Mouse (Mus musculus): Measurements from ENCODE around the gene Cmip.
A peak's percentile ranks its signal among the peaks of the same experiment; 100 is the strongest.
"Not testable (repeated sequence)": the region's sequence is repeated elsewhere in the genome, so short reads cannot be mapped to it uniquely, and the experiment has no call there.

Cmip gene

DNA sequence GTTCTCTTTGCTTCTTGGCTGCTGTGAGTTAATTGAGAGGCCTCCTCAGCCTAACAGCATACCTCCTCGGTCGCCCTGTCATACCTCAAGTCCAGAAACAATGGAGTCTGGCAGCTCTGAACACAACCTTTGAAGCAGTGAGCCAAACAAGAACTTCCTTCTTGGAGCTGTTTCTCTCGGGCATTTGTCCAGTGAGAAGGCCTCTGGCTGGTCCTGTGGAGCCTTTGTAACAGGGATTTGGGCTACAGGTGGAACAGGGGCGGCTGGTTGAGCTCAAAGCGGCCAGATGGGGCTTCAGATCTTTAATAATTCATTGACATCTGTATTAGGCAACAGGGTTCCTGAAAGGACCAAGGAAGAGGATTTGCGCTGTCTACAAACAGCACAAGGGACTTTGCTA is 137.0 kb downstream of the Cmip start:
- DNase-seq: no peak

DNA sequence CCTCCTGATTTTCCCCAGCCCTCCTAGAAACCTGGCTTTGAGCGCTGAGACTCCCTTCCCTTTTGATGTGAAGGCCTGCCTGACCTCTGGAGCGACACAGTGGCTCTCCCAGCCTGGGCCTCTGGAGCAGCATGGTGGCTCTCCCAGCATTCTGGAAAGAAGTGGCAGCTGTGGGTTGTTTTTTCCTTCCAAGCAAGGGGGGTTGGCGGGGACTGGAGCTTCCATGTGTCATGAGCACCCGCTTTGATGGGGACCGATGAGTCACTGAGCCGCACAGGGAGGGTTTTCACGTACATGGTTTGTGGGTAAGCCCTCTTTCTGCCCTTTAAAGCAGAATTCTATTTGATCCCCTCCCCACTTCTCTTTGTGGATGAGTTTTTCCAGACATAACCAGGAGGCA is 138.2 kb downstream of the Cmip start:
- DNase-seq: peak; percentile 65

- no peak for DNase-seq
Observed at GRCm38 (mm10) chr8:117396884-117397283, 140.0 kb downstream of the Cmip start.

DNA sequence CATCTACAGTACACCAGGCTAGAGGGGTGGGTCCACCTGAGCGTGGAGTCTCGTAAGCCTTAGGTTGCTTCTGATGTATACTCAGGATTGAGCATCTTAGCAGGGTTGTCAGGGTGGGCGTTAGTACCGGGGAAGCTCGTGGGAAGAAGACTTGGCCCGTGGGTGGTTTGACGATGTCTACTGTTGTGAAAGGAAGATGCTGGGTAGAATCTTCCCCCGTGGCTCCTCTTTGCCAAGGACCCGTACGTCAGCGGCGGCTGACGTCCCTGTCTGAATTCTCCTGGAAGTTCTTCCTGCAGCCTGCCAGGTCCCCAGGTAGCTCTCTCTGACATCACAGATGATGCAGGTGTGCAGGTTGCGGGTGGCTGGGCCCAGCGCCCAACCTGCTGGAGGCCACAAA is 140.9 kb downstream of the Cmip start:
- DNase-seq: no peak

DNA sequence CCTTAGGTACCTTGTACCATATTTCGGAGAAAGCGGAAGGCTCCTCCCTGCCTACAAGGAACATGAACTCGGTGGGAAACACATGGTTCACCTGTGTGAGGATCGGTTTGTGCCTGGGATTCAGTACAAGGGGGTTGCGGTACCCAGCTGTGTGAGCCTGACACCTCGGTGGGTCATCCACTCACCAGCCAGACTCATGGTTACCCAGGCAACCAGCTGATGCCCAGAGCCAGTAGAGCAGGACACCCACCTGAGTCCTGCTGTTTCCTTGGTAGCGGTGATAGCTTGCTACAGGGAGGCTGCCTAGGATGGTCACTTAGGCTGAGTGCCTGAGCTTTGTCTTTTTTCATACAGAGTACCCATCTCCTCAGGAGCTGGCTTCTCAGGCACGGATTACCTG is 142.4 kb downstream of the Cmip start:
- no peak for DNase-seq

- no peak for DNase-seq
Observed at GRCm38 (mm10) chr8:117400820-117401219, 144.0 kb downstream of the Cmip start.

- no peak for DNase-seq
Observed at GRCm38 (mm10) chr8:117401880-117402279, 145.0 kb downstream of the Cmip start.

- no peak for DNase-seq
Observed at GRCm38 (mm10) chr8:117402911-117403704, 146.2 kb downstream of the Cmip start.

GRCm38 (mm10) chr8:117403705-117404476 is 147.0 kb downstream of the Cmip start:
- DNase-seq: peak; percentile 39

DNA sequence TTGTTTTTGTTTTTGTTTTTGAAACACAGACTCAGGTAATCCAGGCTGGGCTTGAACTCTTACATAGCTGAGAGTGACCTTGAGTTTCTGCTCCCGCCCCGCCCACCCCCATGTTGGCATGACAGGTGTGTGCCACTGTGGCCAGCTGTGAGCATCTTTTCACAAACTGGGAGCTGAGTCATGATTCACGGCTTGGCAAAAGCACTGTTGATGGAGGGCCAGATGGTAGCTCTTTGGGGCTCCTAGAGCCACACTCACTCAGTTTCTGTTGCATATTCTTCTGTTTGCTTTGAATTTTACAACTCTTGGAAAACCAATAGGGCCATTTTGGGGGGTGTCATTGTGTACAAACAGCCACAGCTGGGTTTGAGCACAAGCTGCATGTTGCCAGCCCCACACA is 149.2 kb downstream of the Cmip start:
- no peak for DNase-seq

GRCm38 (mm10) chr8:117408634-117409033 is 151.8 kb downstream of the Cmip start:
- no peak for DNase-seq

DNA sequence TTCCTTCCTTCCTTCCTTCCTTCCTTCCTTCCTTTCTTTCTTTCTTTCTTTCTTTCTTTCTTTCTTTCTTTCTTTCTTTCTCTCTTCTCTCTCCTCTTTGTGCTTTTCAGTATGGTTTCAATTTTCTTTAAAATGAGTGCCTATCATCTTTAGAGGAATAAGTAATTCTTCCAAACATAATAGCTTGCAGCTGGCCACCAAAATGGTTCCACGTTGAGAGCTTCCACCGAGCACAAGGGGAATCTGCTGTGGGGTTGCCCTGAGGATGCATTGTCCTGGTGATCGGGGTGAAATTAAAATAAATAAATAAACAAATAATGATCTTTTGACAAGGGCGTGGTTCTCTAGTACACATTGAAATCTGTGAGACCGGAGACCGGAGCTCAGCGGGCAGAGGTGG is 152.2 kb downstream of the Cmip start:
- DNase-seq: no peak

DNA sequence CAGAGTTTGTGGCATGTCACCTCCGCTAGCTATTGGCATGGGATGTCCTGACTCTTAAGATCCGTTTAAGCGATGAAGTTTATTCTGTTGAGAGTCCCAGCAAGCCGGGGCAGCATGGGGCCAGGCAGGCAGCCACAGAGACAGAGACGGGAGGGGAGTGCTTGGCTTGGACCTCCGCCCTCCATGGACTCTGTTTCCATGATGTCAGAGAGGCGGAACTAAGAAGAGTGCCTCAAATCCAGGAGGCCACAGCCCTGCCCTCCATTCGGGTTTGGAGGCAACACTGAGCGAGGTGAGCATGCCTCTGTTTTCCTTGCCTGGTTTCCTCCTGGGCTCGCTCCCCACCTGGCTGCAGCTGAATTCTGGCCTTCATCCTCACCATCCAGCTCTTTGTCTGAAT is 153.5 kb downstream of the Cmip start:
- DNase-seq: no peak

- DNase-seq: no peak
Observed at GRCm38 (mm10) chr8:117410901-117411300, 154.0 kb downstream of the Cmip start.

GRCm38 (mm10) chr8:117412232-117412631 is 155.4 kb downstream of the Cmip start:
- DNase-seq: no peak

- no peak for DNase-seq
Observed at GRCm38 (mm10) chr8:117417830-117418229, 161.0 kb downstream of the Cmip start.

DNA sequence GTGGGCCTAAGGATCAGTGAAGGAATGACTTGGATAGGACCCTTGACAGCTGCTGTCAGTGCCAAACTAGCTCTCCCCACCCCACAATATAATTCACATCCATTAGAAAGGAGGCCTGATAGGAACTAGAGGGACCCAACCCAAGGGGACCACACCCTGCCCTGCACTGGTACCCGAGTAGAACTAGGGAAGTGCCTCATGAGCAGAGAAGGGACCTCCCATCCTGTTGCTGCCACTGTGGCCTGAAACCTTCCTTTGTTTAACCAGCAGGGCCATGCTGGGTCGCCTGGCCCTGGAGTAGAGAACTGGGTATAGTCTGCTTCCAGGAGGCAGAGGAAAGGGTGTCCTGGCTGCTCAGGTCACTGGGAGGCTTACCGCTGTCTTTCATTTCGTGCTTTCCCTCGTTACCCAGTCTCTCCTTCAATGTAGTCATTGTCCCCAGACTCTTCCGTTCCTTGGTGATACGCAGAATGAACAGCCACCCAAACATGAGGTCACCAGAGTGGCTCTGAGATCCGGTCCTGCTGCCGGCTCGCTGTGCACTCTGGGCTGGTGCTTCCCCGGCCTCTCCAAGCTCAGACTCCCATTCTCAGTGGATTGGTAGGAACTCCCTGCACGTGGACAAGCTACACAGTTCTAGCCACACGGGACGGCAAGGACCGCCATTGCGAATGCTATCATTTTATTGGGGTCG is 164.1 kb downstream of the Cmip start:
- DNase-seq: no peak

GRCm38 (mm10) chr8:117421838-117422237 is 165.0 kb downstream of the Cmip start:
- DNase-seq: no peak

- DNase-seq: no peak
Observed at GRCm38 (mm10) chr8:117422343-117422742, 165.5 kb downstream of the Cmip start.

- peak; percentile 57 for DNase-seq
Observed at GRCm38 (mm10) chr8:117423029-117423428, 166.2 kb downstream of the Cmip start.

- DNase-seq: not testable (repeated sequence)
Observed at GRCm38 (mm10) chr8:117427816-117428215, 171.0 kb downstream of the Cmip start.

DNA sequence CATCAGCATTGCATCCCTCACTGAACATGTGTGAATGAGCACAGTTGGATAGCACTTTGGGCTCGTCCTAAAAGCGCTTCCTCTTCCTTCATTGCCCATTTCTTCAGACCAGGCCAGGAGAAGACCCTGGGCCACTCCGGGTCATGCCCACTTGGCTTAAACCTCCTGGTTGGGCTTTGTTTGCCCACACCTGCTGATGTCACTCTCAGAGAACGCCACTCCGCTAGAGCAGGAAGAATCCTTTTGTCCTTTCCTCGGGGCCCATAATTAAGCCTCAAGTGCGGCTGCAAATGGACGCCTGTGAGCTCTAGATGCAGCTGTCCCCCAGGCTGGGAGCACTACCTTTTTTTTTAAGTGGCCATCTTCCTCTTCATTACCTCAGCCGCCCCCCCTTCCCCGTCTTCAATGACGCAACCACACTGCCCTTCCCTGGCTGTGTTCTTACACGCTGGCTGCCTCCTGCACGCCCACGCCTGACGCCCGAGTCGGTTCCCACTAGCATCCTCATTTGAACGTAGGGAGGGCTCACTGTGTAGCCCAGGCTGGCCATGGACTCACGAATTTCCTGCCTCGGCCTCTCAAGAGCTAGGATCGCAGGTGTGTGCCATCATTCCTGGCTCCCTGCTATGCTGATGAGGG is 171.8 kb downstream of the Cmip start:
- DNase-seq: peak; percentile 48

DNA sequence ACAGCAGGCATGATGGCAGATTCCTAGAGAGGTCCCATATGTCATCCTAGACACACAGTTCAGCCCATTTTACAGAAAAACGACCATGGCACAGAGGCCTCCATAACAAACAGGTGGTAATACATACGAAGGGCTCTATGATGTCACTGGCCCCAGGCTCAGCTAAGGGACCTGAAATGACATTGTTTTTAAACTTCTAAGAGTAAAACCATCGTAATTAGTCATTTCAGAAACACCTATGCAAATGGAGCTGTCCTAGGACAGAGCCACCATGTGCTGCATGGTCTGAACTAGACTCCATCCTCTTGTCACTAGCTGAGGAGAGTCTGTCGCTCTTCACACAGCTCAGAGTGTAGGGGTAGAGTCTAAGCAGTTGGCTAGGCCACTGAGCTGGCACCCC is 173.8 kb downstream of the Cmip start:
- no peak for DNase-seq
